Mouse (Mus musculus) kidney, postnatal 0 days (tissue): ENCODE measurements at regions not wholly inside any gene's neighbourhood (a gene's known extent, or its start where the extent isn't known, plus 50 kb on each side); places are given as distances from the start of the nearest gene placed in this dataset.

Experiments used
- ATAC-seq: fragments of 200-750 bp; cut with Nextera tagmentation; replicated peaks from 2 replicates; pipeline ENCODE4 v1.8.0; 2017; ENCODE audit warnings: low read depth, moderate number of reproducible peaks, moderate TSS enrichment, moderate library complexity; ENCODE audit not compliant: low FRiP score
- DNase-seq: peaks from one replicate; pipeline ENCODE4 v3.0.0-alpha.2; 2016; ENCODE audit warnings: low spot score
- H3K27ac ChIP-seq: fragments of 300-500 bp; sonication (generic); 2 replicates; pipeline ENCODE4 v1.5.1; 2014; ENCODE audit warnings: mild to moderate bottlenecking
- H3K27me3 ChIP-seq: fragments of 300-500 bp; sonication (generic); 2 replicates; pipeline ENCODE4 v1.6.1; 2014; ENCODE audit warnings: low read length, mixed read lengths; ENCODE audit not compliant: insufficient read depth
- H3K36me3 ChIP-seq: fragments of 300-500 bp; sonication (generic); 2 replicates; pipeline ENCODE4 v1.6.1; 2014; ENCODE audit warnings: low read length, mixed read lengths; ENCODE audit not compliant: insufficient read depth
- H3K4me1 ChIP-seq: fragments of 300-500 bp; sonication (generic); replicated peaks from 2 replicates; pipeline ENCODE4 v1.6.1; 2014; ENCODE audit warnings: antibody characterized with exemption, low read length, mixed read lengths; ENCODE audit not compliant: insufficient read depth
- H3K4me2 ChIP-seq: fragments of 300-500 bp; sonication (generic); 2 replicates; pipeline ENCODE4 v1.6.1; 2014; ENCODE audit warnings: mild to moderate bottlenecking, low read length, moderate library complexity, mixed read lengths
- H3K4me3 ChIP-seq: fragments of 300-500 bp; sonication (generic); replicated peaks from 2 replicates; pipeline ENCODE4 v1.5.1; 2014; ENCODE audit warnings: low read depth, low read length
- H3K9ac ChIP-seq: fragments of 300-500 bp; sonication (generic); 2 replicates; pipeline ENCODE4 v1.6.1; 2014; ENCODE audit warnings: low read depth, low read length
- H3K9me3 ChIP-seq: fragments of 300-500 bp; sonication (generic); replicated peaks from 2 replicates; pipeline ENCODE4 v1.6.1; 2016; ENCODE audit warnings: low read length, inconsistent platforms, mixed read lengths
- CTCF ChIP-seq: IDR thresholded peaks from 2 replicates; pipeline ENCODE4 v1.5.1; 2016; ENCODE audit warnings: antibody characterized with exemption, low read depth, mild to moderate bottlenecking, moderate library complexity
- WGBS: fragments of 180-500 bp; shearing (Covaris S2); extraction: QIAGEN DNeasy Blood & Tissue Kit; methylation state at CpG from one replicate; pipeline ENCODE4 v1.1.7; 2014; 5-methylcytosine and 5-hydroxymethylcytosine counted together

GRCm38 (mm10) chr17:15269056-15269612 is 107.5 kb downstream of the Dll1 start:
- Histone ChIP-seq H3K27me3 (no peaks in the 10 kb centered on the region), H3K36me3 (no peaks in the 10 kb centered on the region), H3K4me3 (no peak overlapping the region), H3K4me1 (no peaks in the 10 kb centered on the region), H3K9ac (no peak overlapping the region), H3K9me3 (no peaks in the 10 kb centered on the region), H3K4me2 (no peak overlapping the region), H3K27ac (no peak overlapping the region)
- WGBS = 79% methylated on average over 8 of the region's 8 CpGs
- ATAC-seq (no peak), DNase-seq (no peak)
- TF ChIP-seq CTCF = no peak

GRCm38 (mm10) chr17:15267721-15268120 is 109.0 kb downstream of the Dll1 start:
- no peaks in the 10 kb centered on the region for H3K27me3 ChIP-seq
- no peaks in the 10 kb centered on the region for H3K9me3 ChIP-seq
- H3K27ac ChIP-seq = no peak overlapping the region
- no peaks in the 10 kb centered on the region for H3K4me1 ChIP-seq
- 59% methylated on average over 7 of the region's 7 CpGs for WGBS
- H3K9ac ChIP-seq = no peak overlapping the region
- no peak for ATAC-seq
- TF ChIP-seq CTCF = no peak
- H3K36me3 ChIP-seq = no peaks in the 10 kb centered on the region
- no peak overlapping the region for H3K4me2 ChIP-seq
- no peak overlapping the region for H3K4me3 ChIP-seq
- no peak for DNase-seq

DNA sequence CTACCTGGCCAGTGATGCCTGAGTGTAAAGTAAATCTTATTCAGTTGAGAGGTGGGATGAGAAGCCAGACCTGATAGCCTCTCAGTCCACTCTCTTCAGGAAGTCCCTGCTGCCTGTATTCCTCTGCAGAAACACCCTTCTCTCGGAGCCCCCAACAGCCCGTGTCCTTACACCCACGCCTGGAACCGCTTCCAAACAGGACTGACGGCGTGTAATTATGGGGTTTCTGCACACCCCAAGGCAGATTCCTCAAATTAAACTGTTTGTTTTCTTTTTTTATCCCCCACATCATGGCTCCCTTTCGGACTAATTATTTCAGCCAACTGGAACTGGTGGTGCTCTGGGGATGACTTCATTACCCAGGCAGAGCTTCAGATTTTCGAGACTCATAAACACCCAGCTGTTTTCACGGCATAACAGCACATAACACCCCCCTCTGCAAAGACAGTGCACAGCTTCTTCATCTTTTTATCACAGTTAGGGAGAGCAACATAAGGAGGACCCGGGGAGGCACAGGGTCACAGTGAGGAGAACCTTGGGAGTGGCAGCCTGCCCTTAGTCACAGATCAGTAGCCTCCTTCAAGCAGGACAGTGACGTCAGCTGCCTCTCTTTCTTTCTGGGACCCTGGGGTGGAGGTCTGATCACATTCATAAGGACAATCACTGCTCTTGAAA is 117.1 kb downstream of the Dll1 start:
- DNase-seq (peak; percentile 11), ATAC-seq (no peak; the same call in 1 of the 2 replicates)
- Histone ChIP-seq H3K9me3 (no peaks in the 10 kb centered on the region), H3K36me3 (no peaks in the 10 kb centered on the region), H3K4me2 (no peak overlapping the region), H3K27me3 (no peaks in the 10 kb centered on the region), H3K4me3 (no peak overlapping the region), H3K9ac (no peak overlapping the region), H3K27ac (no peak overlapping the region), H3K4me1 (peaks cover 9% of the 10 kb centered on the region)
- WGBS = 18% methylated on average over 11 of the region's 11 CpGs
- no peak for TF ChIP-seq CTCF

- Histone ChIP-seq H3K9ac (no peak overlapping the region), H3K9me3 (no peaks in the 10 kb centered on the region), H3K4me1 (peaks cover 9% of the 10 kb centered on the region), H3K4me3 (no peak overlapping the region), H3K27ac (no peak overlapping the region), H3K4me2 (no peak overlapping the region), H3K27me3 (no peaks in the 10 kb centered on the region), H3K36me3 (no peaks in the 10 kb centered on the region)
- ATAC-seq (no peak), DNase-seq (no peak)
- no peak for TF ChIP-seq CTCF
- 61% methylated on average over 2 of the region's 2 CpGs for WGBS
Observed at GRCm38 (mm10) chr17:15255874-15256273, 120.8 kb downstream of the Dll1 start.

DNA sequence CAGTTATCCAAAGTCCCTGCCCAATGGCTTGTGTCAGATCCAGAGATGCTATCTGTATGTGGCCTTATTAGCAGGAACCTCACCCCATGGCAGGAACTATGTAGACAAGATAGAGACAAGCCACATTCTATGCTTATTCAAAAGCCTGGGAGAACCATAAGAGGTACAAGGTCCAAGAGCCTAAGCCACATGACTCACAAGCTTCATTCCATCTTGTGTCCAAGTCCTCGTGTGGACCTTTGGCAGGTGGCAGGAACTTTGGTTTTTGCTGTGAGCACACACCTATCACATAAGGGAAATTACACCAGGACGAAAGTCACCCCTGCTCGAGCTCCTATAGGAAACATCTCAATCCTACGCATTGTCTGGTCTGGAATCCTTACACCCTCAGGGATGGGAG is 122.9 kb downstream of the Dll1 start:
- Histone ChIP-seq H3K4me2 (no peak overlapping the region), H3K4me3 (no peak overlapping the region), H3K36me3 (no peaks in the 10 kb centered on the region), H3K27me3 (no peaks in the 10 kb centered on the region), H3K9me3 (no peaks in the 10 kb centered on the region), H3K27ac (no peak overlapping the region), H3K4me1 (no peaks in the 10 kb centered on the region), H3K9ac (no peak overlapping the region)
- TF ChIP-seq CTCF = no peak
- WGBS = 87% methylated on average over 4 of the region's 4 CpGs
- DNase-seq (no peak), ATAC-seq (no peak)

- no peak overlapping the region for H3K9ac ChIP-seq
- no peak overlapping the region for H3K4me2 ChIP-seq
- H3K27ac ChIP-seq = no peak overlapping the region
- ATAC-seq (no peak), DNase-seq (no peak)
- H3K36me3 ChIP-seq = no peaks in the 10 kb centered on the region
- no peak overlapping the region for H3K4me3 ChIP-seq
- 86% methylated on average over 1 of the region's 1 CpGs for WGBS
- H3K4me1 ChIP-seq = no peaks in the 10 kb centered on the region
- no peaks in the 10 kb centered on the region for H3K27me3 ChIP-seq
- TF ChIP-seq CTCF = no peak
- H3K9me3 ChIP-seq = no peaks in the 10 kb centered on the region
Observed at GRCm38 (mm10) chr17:15253271-15253670, 123.4 kb downstream of the Dll1 start.
